Mouse (Mus musculus): ENCODE measurements around the gene Mindy2. TPM values are rescaled to one million over a fixed set of nuclear protein-coding genes. Genes with fewer than 3 reads are reported as not detected.

Gene Mindy2
- polyA plus RNA-seq, 1 experiment from 2014 or later = 6.2 TPM

- Histone ChIP-seq H3K36me3 (ENCODE audit: control insufficient read depth, insufficient read depth, low read length) (no peaks in the 10 kb centered on the region), H3K4me3 (ENCODE audit: low read length) (no peak overlapping the region), H3K9me3 (ENCODE audit: control insufficient read depth, low read length) (no peaks in the 10 kb centered on the region), H3K4me1 (ENCODE audit: control insufficient read depth, insufficient read depth, low read length) (no peaks in the 10 kb centered on the region), H3K9ac (ENCODE audit: low read depth, low read length) (no peak overlapping the region), H3K27me3 (replicated peaks; ENCODE audit: control insufficient read depth, insufficient read depth, low read length) (no peaks in the 10 kb centered on the region), H3K27ac (ENCODE audit: low read length) (no peak overlapping the region), H3K4me2 (ENCODE audit: low read depth, low read length) (no peak overlapping the region)
- WGBS = 73% methylated on average over 6 of the region's 6 CpGs
- peak; percentile 12; the same call in 1 of the 2 replicates for ATAC-seq
Measured at GRCm38 (mm10) chr9:70670381-70670780, 13.4 kb upstream of the Mindy2 start.

- ATAC-seq = peak; percentile 67
Measured at GRCm38 (mm10) chr9:70669197-70669596, 12.2 kb upstream of the Mindy2 start.

DNA sequence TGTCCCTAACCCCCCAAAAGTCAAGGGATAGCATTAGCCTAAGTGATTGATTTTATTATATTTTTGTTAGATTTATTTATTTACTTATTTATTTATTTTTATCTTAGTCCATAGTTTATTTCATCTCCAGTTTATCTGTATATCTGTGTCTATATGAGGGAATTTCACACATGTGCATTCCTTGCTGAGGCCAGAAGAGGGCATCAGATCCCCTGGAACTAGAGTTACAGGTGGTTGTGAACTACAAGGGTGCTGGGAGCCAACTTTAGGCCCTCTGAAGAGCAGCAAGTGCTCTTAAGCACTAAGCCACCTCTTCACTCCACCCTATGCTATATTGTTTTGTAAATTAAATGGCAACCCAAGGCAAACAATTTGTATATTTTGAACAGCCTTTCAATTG, 11.1 kb upstream of the Mindy2 start:
- H3K4me3 ChIP-seq (ENCODE audit: low read length) = no peak overlapping the region
- H3K4me1 ChIP-seq (ENCODE audit: control insufficient read depth, insufficient read depth, low read length) = no peaks in the 10 kb centered on the region
- H3K4me2 ChIP-seq (ENCODE audit: low read depth, low read length) = no peak overlapping the region
- ATAC-seq = no peak
- no peak overlapping the region for H3K27ac ChIP-seq (ENCODE audit: low read length)
- H3K27me3 ChIP-seq (replicated peaks; ENCODE audit: control insufficient read depth, insufficient read depth, low read length) = no peaks in the 10 kb centered on the region
- no peaks in the 10 kb centered on the region for H3K9me3 ChIP-seq (ENCODE audit: control insufficient read depth, low read length)
- H3K36me3 ChIP-seq (ENCODE audit: control insufficient read depth, insufficient read depth, low read length) = no peaks in the 10 kb centered on the region
- H3K9ac ChIP-seq (ENCODE audit: low read depth, low read length) = no peak overlapping the region

More at GRCm38 (mm10) chr9:70669197-70669596, 12.2 kb upstream of the Mindy2 start:
- Histone ChIP-seq H3K4me3 (ENCODE audit: low read length) (no peak overlapping the region), H3K4me1 (ENCODE audit: control insufficient read depth, insufficient read depth, low read length) (no peaks in the 10 kb centered on the region), H3K27me3 (replicated peaks; ENCODE audit: control insufficient read depth, insufficient read depth, low read length) (no peaks in the 10 kb centered on the region), H3K9me3 (ENCODE audit: control insufficient read depth, low read length) (no peaks in the 10 kb centered on the region), H3K36me3 (ENCODE audit: control insufficient read depth, insufficient read depth, low read length) (no peaks in the 10 kb centered on the region), H3K9ac (ENCODE audit: low read depth, low read length) (no peak overlapping the region), H3K27ac (ENCODE audit: low read length) (no peak overlapping the region), H3K4me2 (ENCODE audit: low read depth, low read length) (no peak overlapping the region)
- WGBS = 45% methylated on average over 2 of the region's 2 CpGs

DNA sequence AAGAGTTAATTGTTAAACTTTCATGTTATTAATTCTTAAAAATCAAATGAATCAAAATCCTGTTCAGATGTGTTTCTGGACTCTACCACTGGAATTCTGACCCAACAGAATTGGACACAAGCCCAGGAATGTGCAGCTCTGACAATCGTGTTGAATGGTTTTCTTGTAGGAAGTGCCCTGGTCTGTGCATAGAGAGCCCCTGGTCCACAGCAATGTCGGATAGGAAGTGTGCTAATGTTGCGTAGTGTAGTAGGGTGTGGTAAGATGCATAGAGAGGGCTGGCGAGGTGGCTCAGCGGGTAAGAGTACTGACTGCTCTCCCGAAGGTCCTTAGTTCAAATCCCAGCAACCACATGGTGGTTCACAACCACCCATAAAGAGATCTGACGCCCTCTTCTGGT, 9.8 kb upstream of the Mindy2 start:
- no peak for ATAC-seq
- no peaks in the 10 kb centered on the region for H3K36me3 ChIP-seq (ENCODE audit: control insufficient read depth, insufficient read depth, low read length)
- no peaks in the 10 kb centered on the region for H3K9me3 ChIP-seq (ENCODE audit: control insufficient read depth, low read length)
- no peak overlapping the region for H3K27ac ChIP-seq (ENCODE audit: low read length)
- H3K4me1 ChIP-seq (ENCODE audit: control insufficient read depth, insufficient read depth, low read length) = no peaks in the 10 kb centered on the region
- no peak overlapping the region for H3K9ac ChIP-seq (ENCODE audit: low read depth, low read length)
- H3K27me3 ChIP-seq (replicated peaks; ENCODE audit: control insufficient read depth, insufficient read depth, low read length) = no peaks in the 10 kb centered on the region
- H3K4me3 ChIP-seq (ENCODE audit: low read length) = no peak overlapping the region
- no peak overlapping the region for H3K4me2 ChIP-seq (ENCODE audit: low read depth, low read length)
- WGBS = 68% methylated on average over 7 of the region's 7 CpGs

GRCm38 (mm10) chr9:70665372-70666145, 8.6 kb upstream of the Mindy2 start:
- no peak overlapping the region for H3K4me2 ChIP-seq (ENCODE audit: low read depth, low read length)
- no peak overlapping the region for H3K27ac ChIP-seq (ENCODE audit: low read length)
- no peak for ATAC-seq
- no peaks in the 10 kb centered on the region for H3K4me1 ChIP-seq (ENCODE audit: control insufficient read depth, insufficient read depth, low read length)
- H3K9ac ChIP-seq (ENCODE audit: low read depth, low read length) = no peak overlapping the region
- WGBS = 65% methylated on average over 16 of the region's 16 CpGs
- no peaks in the 10 kb centered on the region for H3K36me3 ChIP-seq (ENCODE audit: control insufficient read depth, insufficient read depth, low read length)
- H3K27me3 ChIP-seq (replicated peaks; ENCODE audit: control insufficient read depth, insufficient read depth, low read length) = no peaks in the 10 kb centered on the region
- no peaks in the 10 kb centered on the region for H3K9me3 ChIP-seq (ENCODE audit: control insufficient read depth, low read length)
- no peak overlapping the region for H3K4me3 ChIP-seq (ENCODE audit: low read length)

- ATAC-seq = no peak
- no peaks in the 10 kb centered on the region for H3K27me3 ChIP-seq (replicated peaks; ENCODE audit: control insufficient read depth, insufficient read depth, low read length)
- no peak overlapping the region for H3K27ac ChIP-seq (ENCODE audit: low read length)
- no peaks in the 10 kb centered on the region for H3K36me3 ChIP-seq (ENCODE audit: control insufficient read depth, insufficient read depth, low read length)
- H3K4me3 ChIP-seq (ENCODE audit: low read length) = no peak overlapping the region
- WGBS = 78% methylated on average over 4 of the region's 4 CpGs
- no peaks in the 10 kb centered on the region for H3K4me1 ChIP-seq (ENCODE audit: control insufficient read depth, insufficient read depth, low read length)
- H3K9ac ChIP-seq (ENCODE audit: low read depth, low read length) = no peak overlapping the region
- no peaks in the 10 kb centered on the region for H3K9me3 ChIP-seq (ENCODE audit: control insufficient read depth, low read length)
- no peak overlapping the region for H3K4me2 ChIP-seq (ENCODE audit: low read depth, low read length)
Measured at GRCm38 (mm10) chr9:70664847-70665246, 7.9 kb upstream of the Mindy2 start.

- Histone ChIP-seq H3K36me3 (ENCODE audit: control insufficient read depth, insufficient read depth, low read length) (no peaks in the 10 kb centered on the region), H3K9me3 (ENCODE audit: control insufficient read depth, low read length) (no peaks in the 10 kb centered on the region), H3K27me3 (replicated peaks; ENCODE audit: control insufficient read depth, insufficient read depth, low read length) (no peaks in the 10 kb centered on the region), H3K27ac (ENCODE audit: low read length) (no peak overlapping the region), H3K9ac (ENCODE audit: low read depth, low read length) (no peak overlapping the region), H3K4me2 (ENCODE audit: low read depth, low read length) (no peak overlapping the region), H3K4me1 (ENCODE audit: control insufficient read depth, insufficient read depth, low read length) (peaks cover 10% of the 10 kb centered on the region; the same call in 1 of the 2 replicates), H3K4me3 (ENCODE audit: low read length) (no peak overlapping the region)
- no peak for ATAC-seq
- 74% methylated on average over 2 of the region's 2 CpGs for WGBS
Measured at GRCm38 (mm10) chr9:70658266-70658665, 1.3 kb upstream of the Mindy2 start.

DNA sequence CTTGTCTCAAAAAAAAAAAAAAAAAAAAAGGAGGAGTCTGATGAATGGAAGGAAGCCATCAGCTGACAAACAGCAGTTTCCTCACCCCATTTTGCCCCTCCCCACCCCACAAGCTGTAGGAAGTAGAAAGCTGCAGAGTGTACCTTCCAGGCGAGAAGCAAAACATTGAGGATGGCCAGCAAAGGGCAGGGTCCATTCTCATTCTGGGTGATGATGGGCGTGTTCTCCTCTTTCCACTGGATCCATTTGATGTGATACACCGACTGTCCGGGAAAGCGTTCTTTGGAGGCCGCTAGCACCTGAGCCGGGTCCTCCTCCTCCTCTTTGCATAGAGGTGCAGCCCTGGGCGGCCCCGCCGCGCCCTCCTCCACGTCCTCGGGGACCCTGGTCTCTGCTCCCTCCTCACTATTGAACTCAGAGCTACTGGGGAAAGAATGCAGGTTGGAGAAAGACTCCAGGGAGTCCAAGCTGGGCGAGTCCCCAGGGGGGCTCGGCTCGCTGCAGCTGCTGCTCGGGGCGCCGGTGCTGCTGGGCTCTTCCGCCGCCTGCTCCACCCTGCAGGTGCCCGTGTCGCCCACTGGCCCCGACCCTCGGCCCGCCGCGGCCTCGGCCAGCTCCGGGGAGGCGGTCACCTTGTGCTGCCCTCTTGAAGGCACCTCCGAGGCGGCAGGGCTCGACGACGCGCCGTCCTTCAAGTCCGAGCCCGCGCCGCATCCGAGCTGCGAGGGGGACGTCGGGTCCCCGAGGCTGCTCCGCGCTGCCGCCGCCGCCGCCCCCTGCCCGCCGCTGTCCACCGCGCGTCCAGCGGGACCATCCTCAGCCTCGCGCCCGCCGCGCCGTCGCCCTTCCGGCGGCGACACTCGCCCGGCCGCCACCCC, 605 bp downstream of the Mindy2 start, which contains the start of gene Gm10642:
Gene Gm10642, plus strand, starts transcription at position 122 of the 878 bp plus-strand sequence.
- H3K27ac ChIP-seq (ENCODE audit: low read length) = peak within 1 kb of the TSS; percentile 94

GRCm38 (mm10) chr9:70655764-70656129, 1.2 kb downstream of the Mindy2 start:
- Histone ChIP-seq H3K9me3 (ENCODE audit: control insufficient read depth, low read length) (no peaks in the 10 kb centered on the region), H3K4me2 (ENCODE audit: low read depth, low read length) (peak overlapping the region; percentile 72), H3K9ac (ENCODE audit: low read depth, low read length) (no peak overlapping the region), H3K27ac (ENCODE audit: low read length) (no peak overlapping the region), H3K27me3 (replicated peaks; ENCODE audit: control insufficient read depth, insufficient read depth, low read length) (no peaks in the 10 kb centered on the region), H3K4me3 (ENCODE audit: low read length) (peak overlapping the region; percentile 95), H3K36me3 (ENCODE audit: control insufficient read depth, insufficient read depth, low read length) (no peaks in the 10 kb centered on the region), H3K4me1 (ENCODE audit: control insufficient read depth, insufficient read depth, low read length) (peaks cover 10% of the 10 kb centered on the region; the same call in 1 of the 2 replicates)
- 31% methylated on average over 2 of the region's 2 CpGs for WGBS
- no peak for ATAC-seq

More for the DNA sequence above, 605 bp downstream of the Mindy2 start, which contains the start of gene Gm10642:
- Histone ChIP-seq H3K9me3 (ENCODE audit: control insufficient read depth, low read length) (no peaks in the 10 kb centered on the region), H3K4me1 (ENCODE audit: control insufficient read depth, insufficient read depth, low read length) (peaks cover 10% of the 10 kb centered on the region; the same call in 1 of the 2 replicates), H3K4me2 (ENCODE audit: low read depth, low read length) (peak within 1 kb of the TSS; percentile 72), H3K27me3 (replicated peaks; ENCODE audit: control insufficient read depth, insufficient read depth, low read length) (no peaks in the 10 kb centered on the region), H3K36me3 (ENCODE audit: control insufficient read depth, insufficient read depth, low read length) (no peaks in the 10 kb centered on the region), H3K9ac (ENCODE audit: low read depth, low read length) (peak within 1 kb of the TSS; percentile 95), H3K4me3 (ENCODE audit: low read length) (peak within 1 kb of the TSS; percentile 95)
- ATAC-seq = peak; percentile 54
- WGBS = under 1% methylated on average over 66 of the region's 72 CpGs

All from intestine, embryonic 16.5 days (tissue).